Mouse (Mus musculus): ENCODE measurements at regions not wholly inside any gene's neighbourhood (a gene's known extent, or its start where the extent isn't known, plus 50 kb on each side); places are given as distances from the start of the nearest gene placed in this dataset.
A peak's percentile ranks its signal among the peaks of the same experiment; 100 is the strongest.

DNA sequence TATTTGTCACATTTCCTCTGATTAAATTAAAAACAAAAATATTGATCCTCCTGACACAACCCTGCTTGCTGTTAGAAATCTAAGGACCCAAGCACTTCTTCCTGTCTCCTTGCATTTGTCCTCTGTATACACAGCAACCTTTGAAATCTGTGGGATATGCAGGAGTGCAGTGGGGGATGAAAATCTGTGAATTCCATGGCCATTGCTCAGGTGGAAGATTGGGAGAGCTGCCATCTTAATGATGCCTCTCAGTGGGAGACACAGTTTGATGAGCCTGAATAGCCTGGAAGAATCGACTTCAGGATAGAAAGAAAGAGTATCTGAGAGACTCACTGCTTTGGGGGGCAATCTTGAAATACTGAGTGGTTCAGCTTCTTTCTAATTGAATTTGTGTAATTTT lies 147.0 kb upstream of the Fign start:
- Histone ChIP-seq H3K27ac (no peak overlapping the region), H3K4me1 (ENCODE audit: insufficient read depth, low read length) (no peaks in the 10 kb centered on the region), H3K4me3 (ENCODE audit: low read length) (no peak overlapping the region), H3K4me2 (ENCODE audit: low read depth, low read length) (no peak overlapping the region), H3K27me3 (ENCODE audit: insufficient read depth, low read length) (no peaks in the 10 kb centered on the region), H3K9ac (replicated peaks; ENCODE audit: low read length) (no peak overlapping the region), H3K9me3 (ENCODE audit: low read length) (no peaks in the 10 kb centered on the region), H3K36me3 (ENCODE audit: insufficient read depth, low read length) (no peaks in the 10 kb centered on the region)
- DNase-seq (ENCODE audit: low spot score), result peak; percentile 51
- ATAC-seq, result peak; percentile 56; the same call in 1 of the 2 replicates
- no peak for TF ChIP-seq CTCF (IDR thresholded peaks at IDR 0.05; ENCODE audit: low read depth)
- 21% methylated on average over 1 of the region's 1 CpGs for WGBS
